Mouse (Mus musculus) spleen, postnatal 14 days (tissue): ENCODE results near the gene Fntb.

ENCODE experiments used
- DNase-seq, 2 experiments: peaks; one replicate each; pipeline ENCODE4 v3.0.0; 2021 to 2022; ENCODE audit warnings: low spot score in 2 of 2

Fntb gene

DNA sequence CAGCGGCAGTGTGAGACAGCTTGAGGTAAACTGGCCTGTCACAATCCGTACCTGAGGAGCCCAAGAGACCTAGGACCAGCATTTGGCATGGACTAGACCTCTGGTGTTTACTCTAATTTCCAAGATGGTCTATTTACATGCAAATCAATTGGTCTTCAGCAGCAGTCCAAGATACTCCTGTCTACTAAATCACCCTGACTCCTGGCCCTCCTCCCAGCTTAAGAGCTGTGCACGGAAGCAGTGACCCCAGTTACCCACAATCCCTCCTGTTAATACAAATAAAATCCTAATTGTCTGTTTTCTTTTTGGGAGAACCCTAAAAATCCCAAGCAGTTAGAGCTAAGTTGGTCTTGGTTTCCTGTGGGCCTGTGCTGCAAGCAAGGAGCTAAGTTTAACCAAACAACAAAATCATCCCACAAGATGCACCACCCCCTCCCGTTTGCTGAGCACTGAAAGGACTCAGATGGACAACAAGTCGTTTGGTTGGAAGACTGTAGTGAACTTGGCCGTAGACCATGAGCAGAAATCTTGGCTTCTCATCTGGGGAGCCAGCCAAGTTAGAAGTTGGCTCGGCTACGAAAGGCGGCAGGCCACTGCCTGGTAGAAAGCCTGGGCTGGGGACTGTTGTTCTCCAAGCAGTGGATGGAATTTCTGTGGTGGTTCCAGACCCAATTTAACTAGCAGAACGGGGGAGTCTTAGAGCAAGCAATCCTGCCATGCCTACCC is 189.5 kb downstream of the Fntb start:
- no peak for DNase-seq

DNA sequence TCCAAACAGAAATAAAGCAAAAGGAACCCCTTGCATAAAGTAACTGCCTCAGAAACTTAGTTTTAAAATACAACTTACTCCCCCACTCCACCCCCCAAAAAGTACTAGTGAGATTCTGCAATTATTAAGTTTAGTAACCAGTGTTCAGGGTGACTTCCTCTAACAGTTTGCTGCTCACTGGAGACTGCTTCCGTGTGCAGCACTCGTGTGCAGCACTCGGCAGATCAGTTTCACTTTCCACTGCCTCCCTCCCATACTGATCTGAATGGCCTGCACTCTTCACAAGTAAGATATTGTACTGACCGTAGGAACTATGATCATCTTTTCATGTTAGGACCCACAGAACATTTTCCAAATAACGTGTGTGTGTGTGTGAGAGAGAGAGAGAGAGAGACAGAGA is 192.3 kb downstream of the Fntb start:
- DNase-seq = peak in 1 of 2 experiments; percentile 21

DNA sequence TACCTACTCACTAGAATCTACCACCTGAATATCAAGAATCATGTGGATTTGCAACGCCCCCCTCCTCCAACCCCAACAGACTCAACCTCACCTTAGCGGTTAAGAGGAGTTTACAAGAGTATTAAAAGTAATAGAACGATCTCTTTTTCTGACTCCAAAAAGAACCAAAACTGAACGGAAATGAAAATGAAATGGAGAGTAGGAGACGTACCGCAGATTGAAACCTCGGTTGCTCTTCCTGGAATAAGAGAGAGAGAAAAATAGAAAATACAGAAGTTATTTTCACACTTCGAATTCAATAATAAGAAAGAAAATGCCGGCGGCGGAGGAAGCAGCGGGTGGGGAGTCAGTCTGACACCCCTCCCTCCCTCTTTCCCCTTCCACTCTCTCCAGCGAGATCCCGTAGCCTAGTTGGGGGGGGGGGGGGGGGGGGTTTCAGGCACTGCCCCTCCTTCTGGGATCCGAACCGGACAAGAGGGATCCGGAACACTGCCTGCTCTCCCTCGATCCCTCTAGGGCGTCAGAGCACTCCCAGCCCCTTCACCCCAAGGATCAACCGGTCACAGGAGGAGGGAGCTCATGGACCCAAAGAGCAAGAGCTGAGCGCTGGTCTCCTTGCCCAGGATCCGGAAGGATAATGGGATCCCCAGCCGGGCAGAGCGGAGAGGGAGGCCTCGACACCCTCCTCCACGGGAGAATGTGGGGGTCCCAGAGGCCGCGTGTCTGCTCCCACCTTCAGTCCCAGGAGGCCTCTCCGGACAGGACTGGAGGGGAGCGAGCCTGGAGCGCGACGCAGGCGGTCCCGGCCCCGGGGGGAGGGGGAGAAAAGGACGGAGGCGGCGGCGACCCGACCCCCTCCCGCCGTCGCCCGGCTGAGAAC is 195.9 kb downstream of the Fntb start:
- no peak for DNase-seq

DNA sequence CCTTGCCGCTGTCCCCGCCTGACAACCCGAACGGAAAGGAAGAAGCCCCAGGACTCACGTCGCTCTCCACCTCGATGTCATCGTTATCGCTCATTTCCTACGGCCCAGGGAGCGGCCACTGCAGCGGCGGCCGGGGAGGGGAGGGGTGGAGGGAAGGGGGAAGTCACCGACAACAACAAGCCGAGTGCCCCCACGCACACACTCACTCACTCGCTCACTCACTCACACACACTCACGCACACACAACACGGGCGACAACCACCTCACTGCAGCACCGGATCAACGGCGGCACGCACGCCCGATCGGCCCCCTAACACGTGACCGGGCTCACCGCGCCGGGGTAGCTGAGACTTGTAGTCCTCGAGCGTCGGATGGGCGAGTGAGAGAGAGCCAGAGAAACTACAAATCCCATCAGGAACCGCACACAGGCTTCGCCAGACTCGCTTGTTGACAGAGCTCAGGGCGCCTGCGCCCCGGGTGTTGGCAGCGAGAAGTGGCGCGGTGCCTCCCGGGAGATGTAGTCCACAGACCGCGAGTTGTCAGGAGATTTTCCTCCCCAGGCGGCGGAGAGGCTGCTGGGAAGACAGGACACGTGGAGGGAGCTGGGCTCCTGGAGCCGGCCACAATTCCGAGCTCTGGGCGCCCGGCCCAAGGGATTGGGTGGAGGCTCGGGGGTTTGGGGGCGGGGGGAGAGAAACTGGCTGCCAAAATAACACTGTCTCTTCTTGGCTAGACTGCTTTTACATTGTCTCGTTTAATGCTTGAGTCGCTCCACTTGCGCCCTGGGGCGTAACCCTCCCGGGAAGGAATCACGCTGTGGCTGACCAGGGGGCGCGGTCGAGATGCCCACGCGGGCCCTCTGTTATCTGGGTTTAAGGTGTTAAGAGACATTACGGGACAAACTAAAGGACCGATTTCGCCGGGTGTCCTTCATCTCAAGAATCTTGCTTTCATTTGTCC is 196.8 kb downstream of the Fntb start, which contains the start of gene Max:
TSS of gene Max (minus strand) at position 270 of the 960 bp plus-strand sequence.
- peak; percentile 91 for DNase-seq

DNA sequence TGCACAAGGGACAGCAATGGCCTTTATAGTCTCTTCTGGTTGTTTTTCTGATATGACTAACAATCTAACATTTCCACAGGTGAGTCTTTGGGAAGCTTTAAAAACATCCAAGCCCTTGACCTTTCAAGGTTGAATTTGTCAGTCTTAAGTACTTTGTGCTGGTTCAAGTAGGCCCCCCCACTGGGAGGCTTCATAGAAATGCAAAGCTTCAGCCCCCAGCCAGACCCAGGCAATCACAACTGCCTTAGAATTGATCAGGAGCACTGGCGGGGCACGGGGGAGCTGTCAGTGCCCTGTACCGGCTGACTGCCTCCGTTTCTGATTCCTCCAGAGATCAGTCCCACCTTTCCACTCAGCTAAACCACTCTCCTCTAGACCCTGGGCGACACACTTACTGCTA is 199.7 kb downstream of the Fntb start:
- DNase-seq = no peak

DNA sequence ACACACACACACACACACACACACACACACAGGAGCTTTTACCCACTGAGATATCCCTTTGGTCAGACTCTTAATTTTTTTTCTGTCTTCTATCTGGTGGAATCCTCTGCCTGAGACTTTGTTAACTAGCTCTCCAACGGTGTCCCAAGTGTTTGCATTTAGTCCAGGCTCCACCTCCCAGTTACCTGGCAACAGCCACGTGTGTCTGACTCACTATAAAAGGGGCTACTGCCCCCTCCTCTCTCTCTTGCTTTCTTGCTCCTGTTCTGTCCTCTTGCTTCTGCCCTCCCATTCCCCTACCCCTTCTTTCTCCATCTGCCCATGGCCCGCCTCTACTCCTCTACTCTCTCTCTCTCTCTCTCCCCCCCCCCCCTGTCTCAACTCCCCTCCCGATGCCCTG is 200.5 kb downstream of the Fntb start:
- no peak for DNase-seq
